Mouse (Mus musculus) liver, postnatal 0 days (tissue): ENCODE data around the gene Dkk2. TPM values are rescaled to one million over a fixed set of nuclear protein-coding genes. Genes with fewer than 3 reads are reported as not detected.
"Not testable (repeated sequence)": the region's sequence is repeated elsewhere in the genome, so short reads cannot be mapped to it uniquely, and the experiment has no call there.

ENCODE experiments used
- ATAC-seq: fragments of 200-750 bp; cut with Nextera tagmentation; 2 replicates; pipeline ENCODE4 v1.8.0; 2017; ENCODE audit warnings: mild to moderate bottlenecking, moderate library complexity
- DNase-seq: peaks from one replicate; pipeline ENCODE4 v3.0.0-alpha.2; 2016
- H3K27ac ChIP-seq: fragments of 300-500 bp; sonication (generic); 2 replicates; pipeline ENCODE4 v1.5.1; 2014; ENCODE audit warnings: antibody characterized with exemption, moderate library complexity, mild to moderate bottlenecking, low read depth
- H3K27me3 ChIP-seq: fragments of 300-500 bp; sonication (generic); 2 replicates; pipeline ENCODE4 v1.6.1; 2014; ENCODE audit warnings: low read length, control low read depth, mixed read lengths; ENCODE audit not compliant: insufficient read depth
- H3K36me3 ChIP-seq: fragments of 300-500 bp; sonication (generic); replicated peaks from 2 replicates; pipeline ENCODE4 v1.6.1; 2014; ENCODE audit warnings: mild to moderate bottlenecking, control low read depth, low read length, moderate library complexity, mixed read lengths; ENCODE audit not compliant: insufficient read depth
- H3K4me1 ChIP-seq: fragments of 300-500 bp; sonication (generic); 2 replicates; pipeline ENCODE4 v1.6.1; 2014; ENCODE audit warnings: antibody characterized with exemption, mild to moderate bottlenecking, control low read depth; ENCODE audit not compliant: insufficient read depth
- H3K4me2 ChIP-seq: fragments of 300-500 bp; sonication (generic); 2 replicates; pipeline ENCODE4 v1.6.1; 2014; ENCODE audit warnings: low read depth, mild to moderate bottlenecking, low read length, moderate library complexity, mixed read lengths
- H3K4me3 ChIP-seq: fragments of 300-500 bp; sonication (generic); 2 replicates; pipeline ENCODE4 v1.5.1; 2014; ENCODE audit warnings: low read depth, low read length
- H3K9ac ChIP-seq: fragments of 300-500 bp; sonication (generic); replicated peaks from 2 replicates; pipeline ENCODE4 v1.6.1; 2014; ENCODE audit warnings: mild to moderate bottlenecking, moderate library complexity
- H3K9me3 ChIP-seq: fragments of 300-500 bp; sonication (generic); 2 replicates; pipeline ENCODE4 v1.6.1; 2016; ENCODE audit warnings: mild to moderate bottlenecking, control low read depth, low read length, mixed read lengths
- CTCF ChIP-seq: sonication (generic); IDR thresholded peaks from 2 replicates; pipeline ENCODE4 v1.5.1; 2016; ENCODE audit warnings: antibody characterized with exemption, low read depth
- EP300 ChIP-seq: IDR thresholded peaks from 2 replicates; pipeline ENCODE4 v1.6.1; 2016; ENCODE audit warnings: antibody characterized with exemption, low read depth, mild to moderate bottlenecking
- WGBS: fragments of 180-500 bp; shearing (Covaris S2); extraction: QIAGEN DNeasy Blood & Tissue Kit; methylation state at CpG from one replicate; pipeline ENCODE4 v1.1.7; 2014; ENCODE audit not compliant: insufficient replicate concordance; 5-methylcytosine and 5-hydroxymethylcytosine counted together
- polyA plus RNA-seq: library from polyadenylated mRNA; unstranded; fragments of >200 nt; fragmentation: Nextera tagmentation; extraction: Ambion mirVana; gene quantifications from 2 replicates; pipeline ENCODE4 v1.2.1, GENCODE M21; 2015

The Dkk2 gene
- polyA plus RNA-seq, result 0.02 and 0.06 TPM in 2 replicates

GRCm38 (mm10) chr3:132085112-132085822, at the start of gene Dkk2:
Gene Dkk2 (plus strand): TSS chr3:132085292.
- Histone ChIP-seq H3K27ac (no peak within 1 kb of the TSS), H3K4me3 (peak within 1 kb of the TSS; percentile 25), H3K9me3 (no peaks in the 10 kb centered on the region), H3K9ac (no peak within 1 kb of the TSS), H3K36me3 (no peaks in the 10 kb centered on the region), H3K4me1 (peaks cover 7% of the 10 kb centered on the region; the same call in 1 of the 2 replicates), H3K4me2 (peak within 1 kb of the TSS; percentile 59), H3K27me3 (peaks cover 31% of the 10 kb centered on the region)
- no peak for ATAC-seq
- peak; percentile 15 for DNase-seq
- WGBS, result 1% methylated on average over 33 of the region's 33 CpGs
- TF ChIP-seq CTCF (no peak), EP300 (no peak)

- no peak for ATAC-seq
- Histone ChIP-seq H3K36me3 (no peaks in the 10 kb centered on the region), H3K4me2 (no peak overlapping the region), H3K9me3 (no peaks in the 10 kb centered on the region), H3K27me3 (no peaks in the 10 kb centered on the region), H3K4me1 (no peaks in the 10 kb centered on the region), H3K9ac (no peak overlapping the region), H3K27ac (no peak overlapping the region), H3K4me3 (no peak overlapping the region)
- TF ChIP-seq CTCF, result no peak
- TF ChIP-seq EP300, result no peak
- WGBS, result 49% methylated on average over 2 of the region's 2 CpGs
- DNase-seq, result no peak
These were observed 48.4 kb upstream of the Dkk2 start for GRCm38 (mm10) chr3:132036704-132037103.

GRCm38 (mm10) chr3:132037670-132038069, 47.4 kb upstream of the Dkk2 start:
- Histone ChIP-seq H3K4me3 (no peak overlapping the region), H3K36me3 (no peaks in the 10 kb centered on the region), H3K4me2 (no peak overlapping the region), H3K9me3 (no peaks in the 10 kb centered on the region), H3K4me1 (no peaks in the 10 kb centered on the region), H3K27me3 (no peaks in the 10 kb centered on the region), H3K9ac (no peak overlapping the region), H3K27ac (no peak overlapping the region)
- DNase-seq (no peak), ATAC-seq (no peak)
- 22% methylated on average over 10 of the region's 10 CpGs for WGBS
- no peak for TF ChIP-seq EP300
- no peak for TF ChIP-seq CTCF

GRCm38 (mm10) chr3:132040066-132040465, 45.0 kb upstream of the Dkk2 start:
- Histone ChIP-seq H3K4me1 (no peaks in the 10 kb centered on the region), H3K27me3 (no peaks in the 10 kb centered on the region), H3K9me3 (no peaks in the 10 kb centered on the region), H3K9ac (no peak overlapping the region), H3K27ac (no peak overlapping the region), H3K36me3 (no peaks in the 10 kb centered on the region), H3K4me2 (no peak overlapping the region), H3K4me3 (no peak overlapping the region)
- DNase-seq (no peak), ATAC-seq (no peak)
- 77% methylated on average over 3 of the region's 3 CpGs for WGBS
- TF ChIP-seq EP300 (no peak), CTCF (no peak)

GRCm38 (mm10) chr3:132050884-132051457, 34.1 kb upstream of the Dkk2 start:
- Histone ChIP-seq H3K27ac (no peak overlapping the region), H3K4me1 (no peaks in the 10 kb centered on the region), H3K9me3 (no peaks in the 10 kb centered on the region; the same call in 1 of the 2 replicates), H3K4me2 (no peak overlapping the region), H3K27me3 (no peaks in the 10 kb centered on the region), H3K36me3 (no peaks in the 10 kb centered on the region), H3K4me3 (no peak overlapping the region), H3K9ac (no peak overlapping the region)
- DNase-seq (no peak), ATAC-seq (no peak)
- no peak for TF ChIP-seq CTCF
- no peak for TF ChIP-seq EP300
- WGBS, result 60% methylated on average over 8 of the region's 8 CpGs

- DNase-seq, H3K9me3 ChIP-seq, H3K4me1 ChIP-seq, H3K4me2 ChIP-seq, H3K36me3 ChIP-seq, H3K27me3 ChIP-seq, H3K27ac ChIP-seq, H3K4me3 ChIP-seq, H3K9ac ChIP-seq, ATAC-seq: not testable (repeated sequence)
- WGBS, result 75% methylated on average over 1 of the region's 1 CpGs
These were observed 22.3 kb upstream of the Dkk2 start for GRCm38 (mm10) chr3:132062816-132063215.
